8 mouse cellular contexts compared by ENCODE assay signal in genomic region chr7:75827850-75828249, GRCm38 (mm10). TPM values are rescaled to one million over a fixed set of nuclear protein-coding genes. Genes with fewer than 3 reads are reported as not detected.
DNase-seq lines count a peak whose midpoint lies in the region; ATAC-seq lines count a peak whose summit lies in the region.

No protein-coding gene starts in this region.

- no peaks in the 10 kb centered on the region for H3K9me3 ChIP-seq in embryonic facial prominence, embryonic 11.5 days (replicated peaks; ENCODE audit: control insufficient read depth, low read length)
- no peaks in the 10 kb centered on the region for H3K9me3 ChIP-seq in heart, embryonic 11.5 days (replicated peaks; ENCODE audit: control insufficient read depth, low read length)
- no peaks in the 10 kb centered on the region for H3K9me3 ChIP-seq in limb, embryonic 13.5 days
- no peaks in the 10 kb centered on the region for H3K9me3 ChIP-seq in midbrain, embryonic 14.5 days (ENCODE audit: control insufficient read depth, low read length)

- 0 out of 2 replicates have a peak, but pooled peaks have one; percentile 29 for ATAC-seq in embryonic facial prominence, embryonic 11.5 days (replicated peaks; ENCODE audit: insufficient number of reproducible peaks, low FRiP score, low TSS enrichment, low read depth)
- ATAC-seq in heart, embryonic 11.5 days (replicated peaks; ENCODE audit: insufficient number of reproducible peaks, low FRiP score, low TSS enrichment) = no peak
- 0 out of 2 replicates have a peak, but pooled peaks have one; percentile 36 for ATAC-seq in limb, embryonic 13.5 days (ENCODE audit: low FRiP score, low read depth)
- ATAC-seq in midbrain, embryonic 14.5 days (ENCODE audit: low FRiP score, low TSS enrichment) = peak; percentile 50; the same call in 1 of the 2 replicates

- H3K4me2 ChIP-seq in embryonic facial prominence, embryonic 11.5 days (ENCODE audit: low read depth, low read length) = no peak overlapping the region
- H3K4me2 ChIP-seq in heart, embryonic 11.5 days = peak overlapping the region; percentile 29
- H3K4me2 ChIP-seq in limb, embryonic 13.5 days (replicated peaks) = no peak overlapping the region
- no peak overlapping the region for H3K4me2 ChIP-seq in midbrain, embryonic 14.5 days (ENCODE audit: low read length)

- H3K27ac ChIP-seq in embryonic facial prominence, embryonic 11.5 days (replicated peaks; ENCODE audit: low read depth, low read length) = no peak overlapping the region
- no peak overlapping the region for H3K27ac ChIP-seq in heart, embryonic 11.5 days (ENCODE audit: low read depth, low read length)
- H3K27ac ChIP-seq in limb, embryonic 13.5 days = no peak overlapping the region
- H3K27ac ChIP-seq in midbrain, embryonic 14.5 days (replicated peaks; ENCODE audit: low read depth, low read length) = no peak overlapping the region

- DNase-seq in CD8-positive naive resting alpha-beta T cell, adult 2 months (ENCODE audit: low read depth in 2 of 2, low spot score in 2 of 2) = peak; percentile 51 to 68
- DNase-seq in adrenal gland, postnatal 36 days = peak; percentile 62 to 66
- peak; percentile 84 for DNase-seq in embryonic facial prominence, embryonic 11.5 days (ENCODE audit: low spot score)
- peak; percentile 83 for DNase-seq in kidney, adult 9 months
- peak; percentile 86 for DNase-seq in midbrain, embryonic 14.5 days
- peak; percentile 55 to 65 for DNase-seq in spleen, postnatal 14 days (ENCODE audit: low spot score in 2 of 2)

- no peaks in the 10 kb centered on the region for H3K36me3 ChIP-seq in embryonic facial prominence, embryonic 11.5 days (replicated peaks; ENCODE audit: control insufficient read depth, insufficient read depth, low read depth, low read length)
- H3K36me3 ChIP-seq in heart, embryonic 11.5 days (ENCODE audit: control insufficient read depth, insufficient read depth, low read length) = no peaks in the 10 kb centered on the region
- H3K36me3 ChIP-seq in limb, embryonic 13.5 days = no peaks in the 10 kb centered on the region
- no peaks in the 10 kb centered on the region for H3K36me3 ChIP-seq in midbrain, embryonic 14.5 days (ENCODE audit: control insufficient read depth, insufficient read depth, low read length)

- no peaks in the 10 kb centered on the region for H3K4me1 ChIP-seq in embryonic facial prominence, embryonic 11.5 days (ENCODE audit: control insufficient read depth, insufficient read depth, low read length)
- H3K4me1 ChIP-seq in heart, embryonic 11.5 days (ENCODE audit: control insufficient read depth, insufficient read depth, low read length) = peaks cover 3% of the 10 kb centered on the region
- no peaks in the 10 kb centered on the region for H3K4me1 ChIP-seq in limb, embryonic 13.5 days
- H3K4me1 ChIP-seq in midbrain, embryonic 14.5 days (ENCODE audit: control insufficient read depth, insufficient read depth, low read length) = no peaks in the 10 kb centered on the region

- 36% methylated on average over 10 of the region's 10 CpGs for WGBS in embryonic facial prominence, embryonic 11.5 days
- 21% methylated on average over 10 of the region's 10 CpGs for WGBS in heart, embryonic 11.5 days (ENCODE audit: insufficient replicate concordance)
- WGBS in limb, embryonic 13.5 days = 33% methylated on average over 10 of the region's 10 CpGs
- 32% methylated on average over 10 of the region's 10 CpGs for WGBS in midbrain, embryonic 14.5 days

- no peaks in the 10 kb centered on the region for H3K27me3 ChIP-seq in embryonic facial prominence, embryonic 11.5 days (ENCODE audit: control insufficient read depth, insufficient read depth, low read length)
- H3K27me3 ChIP-seq in heart, embryonic 11.5 days (ENCODE audit: control insufficient read depth, insufficient read depth, low read length) = no peaks in the 10 kb centered on the region
- no peaks in the 10 kb centered on the region for H3K27me3 ChIP-seq in limb, embryonic 13.5 days
- no peaks in the 10 kb centered on the region for H3K27me3 ChIP-seq in midbrain, embryonic 14.5 days (ENCODE audit: control insufficient read depth, insufficient read depth, low read length)

- H3K9ac ChIP-seq in embryonic facial prominence, embryonic 11.5 days (replicated peaks; ENCODE audit: low read length) = no peak overlapping the region
- no peak overlapping the region for H3K9ac ChIP-seq in heart, embryonic 11.5 days (ENCODE audit: low read depth, low read length)
- H3K9ac ChIP-seq in limb, embryonic 13.5 days = no peak overlapping the region
- no peak overlapping the region for H3K9ac ChIP-seq in midbrain, embryonic 14.5 days (replicated peaks; ENCODE audit: low read length)

- H3K4me3 ChIP-seq in embryonic facial prominence, embryonic 11.5 days (ENCODE audit: low read depth, low read length) = no peak overlapping the region
- H3K4me3 ChIP-seq in heart, embryonic 11.5 days (ENCODE audit: low read depth, low read length) = no peak overlapping the region
- no peak overlapping the region for H3K4me3 ChIP-seq in limb, embryonic 13.5 days
- no peak overlapping the region for H3K4me3 ChIP-seq in midbrain, embryonic 14.5 days (replicated peaks; ENCODE audit: low read depth, low read length)

RNA-seq across cellular contexts. Expression of gene Klhl25, which starts 20.3 kb away (rescaled TPM):
- 10 to 100 TPM; 11.5 to 15.1 TPM for total RNA-seq in adrenal gland, postnatal 36 days (2021)
- polyA plus RNA-seq in embryonic facial prominence, embryonic 11.5 days (2014; fragmentation: Nextera tagmentation; extraction: Ambion mirVana) = 19.2 and 19.6 TPM in 2 replicates
- polyA plus RNA-seq in heart, embryonic 11.5 days (2014; fragmentation: Nextera tagmentation; extraction: Ambion mirVana) = 10.3 and 10.9 TPM in 2 replicates
- 18.9 and 19.5 TPM in 2 replicates for polyA plus RNA-seq in limb, embryonic 13.5 days (2015; fragmentation: Nextera tagmentation; extraction: Ambion mirVana)
- 23.4 and 25.0 TPM in 2 replicates for polyA plus RNA-seq in midbrain, embryonic 14.5 days (2014; fragmentation: Nextera tagmentation; extraction: Ambion mirVana)
